Mouse (Mus musculus): Measurements from ENCODE around the gene Boc.

GRCm38 (mm10) chr16:44531239-44531797, 27.4 kb downstream of the Boc start:
- TF ChIP-seq CTCF (conservative IDR thresholded peaks at IDR 0.05; ENCODE audit: insufficient read depth, insufficient read length, low read depth, low read length) = no peak
- TF ChIP-seq POLR2A (IDR thresholded peaks at IDR 0.05; ENCODE audit: low read depth, low read length) = no peak
